Comparison of ENCODE assay signal across 27 mouse cellular contexts in genomic region chr17:30213371-30213770, GRCm38 (mm10).
A peak's percentile ranks its signal among the peaks of the same experiment; 100 is the strongest.
DNase-seq lines count a peak whose midpoint lies in the region; ATAC-seq and TF ChIP-seq lines count a peak whose summit lies in the region.
"Had no signal": no experiment of that assay in that cellular context is flagged by ENCODE, and none has a peak within 500 bp of the region (broad histone marks: within the 10 kb centered on the region; RNA-seq: fewer than 3 reads in every experiment).

No protein-coding gene starts in this region.

- H3K27ac ChIP-seq in hindbrain, embryonic 13.5 days = 0 out of 2 replicates have a peak overlapping the region, but pooled peaks have one; percentile 56
- no peak overlapping the region for H3K27ac ChIP-seq in hindbrain, embryonic 14.5 days
- H3K27ac ChIP-seq in midbrain, embryonic 13.5 days = 0 out of 2 replicates have a peak overlapping the region, but pooled peaks have one; percentile 65
- no peak overlapping the region for H3K27ac ChIP-seq in midbrain, postnatal 0 days (ENCODE audit: low read depth, low read length)
- peak overlapping the region; percentile 37; the same call in 1 of the 2 replicates for H3K27ac ChIP-seq in midbrain, embryonic 15.5 days
- no peak overlapping the region for H3K27ac ChIP-seq in midbrain, embryonic 11.5 days (ENCODE audit: low read depth, low read length)
- no peak overlapping the region for H3K27ac ChIP-seq in MEL (ENCODE audit: control insufficient read depth, low read depth, low read length)
- H3K27ac ChIP-seq in left cerebral cortex, adult 2 months = no peak overlapping the region
- H3K27ac ChIP-seq: embryonic facial prominence, embryonic 13.5 days; embryonic facial prominence, embryonic 15.5 days; forebrain, embryonic 10.5 days; forebrain, embryonic 12.5 days had no signal

- H3K36me3 ChIP-seq in hindbrain, embryonic 13.5 days = peaks cover 60% of the 10 kb centered on the region
- peaks cover 22% of the 10 kb centered on the region for H3K36me3 ChIP-seq in hindbrain, embryonic 14.5 days (replicated peaks; ENCODE audit: control insufficient read depth, insufficient read depth)
- H3K36me3 ChIP-seq in midbrain, embryonic 13.5 days = peaks cover 53% of the 10 kb centered on the region
- H3K36me3 ChIP-seq in midbrain, postnatal 0 days (ENCODE audit: insufficient read depth, low read length) = peaks cover 16% of the 10 kb centered on the region
- peaks cover 8% of the 10 kb centered on the region for H3K36me3 ChIP-seq in midbrain, embryonic 15.5 days (replicated peaks)
- no peaks in the 10 kb centered on the region for H3K36me3 ChIP-seq in midbrain, embryonic 11.5 days (ENCODE audit: control insufficient read depth, insufficient read depth, low read length)
- H3K36me3 ChIP-seq in MEL (ENCODE audit: control insufficient read depth in 1 of 2, insufficient read depth in 2 of 2, low read length in 2 of 2) = peaks cover 0 to 13% of the 10 kb centered on the region in 2 experiments; a peak in 2 of 4 replicates

- no peaks in the 10 kb centered on the region for H3K79me2 ChIP-seq in MEL (ENCODE audit: control insufficient read depth, insufficient read depth, low read length, poor library complexity)

- H3K27me3 ChIP-seq in hindbrain, embryonic 13.5 days = no peaks in the 10 kb centered on the region
- no peaks in the 10 kb centered on the region for H3K27me3 ChIP-seq in hindbrain, embryonic 14.5 days (ENCODE audit: control insufficient read depth, insufficient read depth, low read length)
- H3K27me3 ChIP-seq in midbrain, embryonic 13.5 days = no peaks in the 10 kb centered on the region
- no peaks in the 10 kb centered on the region for H3K27me3 ChIP-seq in midbrain, postnatal 0 days (ENCODE audit: insufficient read depth, low read length)
- H3K27me3 ChIP-seq in midbrain, embryonic 15.5 days (replicated peaks) = no peaks in the 10 kb centered on the region
- H3K27me3 ChIP-seq in midbrain, embryonic 11.5 days (ENCODE audit: control insufficient read depth, insufficient read depth, low read length) = no peaks in the 10 kb centered on the region
- no peaks in the 10 kb centered on the region for H3K27me3 ChIP-seq in MEL (ENCODE audit: control insufficient read depth in 1 of 2, insufficient read depth in 2 of 2, low read length in 2 of 2)
- H3K27me3 ChIP-seq: CH12.LX; embryonic facial prominence, embryonic 13.5 days; embryonic facial prominence, embryonic 15.5 days; forebrain, embryonic 12.5 days; Patski had no signal

- no peak overlapping the region for H3K4me3 ChIP-seq in hindbrain, embryonic 13.5 days
- no peak overlapping the region for H3K4me3 ChIP-seq in hindbrain, embryonic 14.5 days (replicated peaks; ENCODE audit: low read length)
- no peak overlapping the region for H3K4me3 ChIP-seq in midbrain, embryonic 13.5 days (replicated peaks)
- H3K4me3 ChIP-seq in midbrain, postnatal 0 days (ENCODE audit: low read depth, low read length) = no peak overlapping the region
- no peak overlapping the region for H3K4me3 ChIP-seq in midbrain, embryonic 15.5 days
- no peak overlapping the region for H3K4me3 ChIP-seq in midbrain, embryonic 11.5 days (ENCODE audit: low read depth, low read length)
- H3K4me3 ChIP-seq in MEL (ENCODE audit: control insufficient read depth in 1 of 2, insufficient read depth in 1 of 2, low read depth in 2 of 2, low read length in 2 of 2) = no peak overlapping the region
- H3K4me3 ChIP-seq in left cerebral cortex, adult 2 months = no peak overlapping the region
- H3K4me3 ChIP-seq: embryonic facial prominence, embryonic 13.5 days; embryonic facial prominence, embryonic 15.5 days; erythroblast, embryonic 14.5 days; forebrain, embryonic 10.5 days; forebrain, embryonic 12.5 days had no signal

- no peak for TF ChIP-seq POLR2A in MEL (IDR thresholded peaks at IDR 0.05; ENCODE audit: control insufficient read depth in 1 of 2, insufficient read depth in 1 of 2, low read depth in 1 of 2, low read length in 2 of 2, poor library complexity in 1 of 2)

- TF ChIP-seq CTCF in midbrain, postnatal 0 days (IDR thresholded peaks at IDR 0.05) = no peak
- TF ChIP-seq CTCF in MEL (IDR thresholded peaks at IDR 0.05 in 2 of 3, conservative IDR thresholded peaks at IDR 0.05 in 1 of 3; ENCODE audit: control insufficient read depth in 1 of 3, insufficient read depth in 1 of 3, low read depth in 2 of 3, low read length in 3 of 3, poor library complexity in 1 of 3, severe bottlenecking in 1 of 3) = no peak
- no peak for TF ChIP-seq CTCF in left cerebral cortex, adult 2 months (IDR thresholded peaks at IDR 0.05)

- H3K9me3 ChIP-seq in hindbrain, embryonic 13.5 days = no peaks in the 10 kb centered on the region
- no peaks in the 10 kb centered on the region for H3K9me3 ChIP-seq in hindbrain, embryonic 14.5 days (ENCODE audit: control insufficient read depth, low read length)
- H3K9me3 ChIP-seq in midbrain, embryonic 13.5 days = no peaks in the 10 kb centered on the region
- H3K9me3 ChIP-seq in midbrain, postnatal 0 days (ENCODE audit: low read length) = no peaks in the 10 kb centered on the region
- H3K9me3 ChIP-seq in midbrain, embryonic 15.5 days = no peaks in the 10 kb centered on the region
- H3K9me3 ChIP-seq in midbrain, embryonic 11.5 days (ENCODE audit: control insufficient read depth, low read length) = no peaks in the 10 kb centered on the region
- H3K9me3 ChIP-seq in MEL (replicated peaks; ENCODE audit: insufficient read depth, low read length) = no peaks in the 10 kb centered on the region
- H3K9me3 ChIP-seq: embryonic facial prominence, embryonic 13.5 days; embryonic facial prominence, embryonic 15.5 days; forebrain, embryonic 10.5 days; forebrain, embryonic 12.5 days; G1E had no signal

- H3K4me2 ChIP-seq in hindbrain, embryonic 13.5 days = no peak overlapping the region
- H3K4me2 ChIP-seq in hindbrain, embryonic 14.5 days (replicated peaks) = no peak overlapping the region
- H3K4me2 ChIP-seq in midbrain, embryonic 13.5 days (replicated peaks) = no peak overlapping the region
- no peak overlapping the region for H3K4me2 ChIP-seq in midbrain, postnatal 0 days (ENCODE audit: low read depth, low read length, poor library complexity, severe bottlenecking)
- no peak overlapping the region for H3K4me2 ChIP-seq in midbrain, embryonic 15.5 days
- no peak overlapping the region for H3K4me2 ChIP-seq in midbrain, embryonic 11.5 days
- H3K4me2 ChIP-seq: embryonic facial prominence, embryonic 13.5 days; embryonic facial prominence, embryonic 15.5 days; forebrain, embryonic 12.5 days had no signal

- peaks cover 29% of the 10 kb centered on the region for H3K4me1 ChIP-seq in hindbrain, embryonic 13.5 days (replicated peaks)
- 0 out of 2 replicates have a peak, but pooled peaks cover 5% of the 10 kb centered on the region for H3K4me1 ChIP-seq in hindbrain, embryonic 14.5 days (replicated peaks; ENCODE audit: control insufficient read depth, insufficient read depth, low read length)
- H3K4me1 ChIP-seq in midbrain, embryonic 13.5 days (replicated peaks) = peaks cover 23% of the 10 kb centered on the region
- no peaks in the 10 kb centered on the region for H3K4me1 ChIP-seq in midbrain, postnatal 0 days (ENCODE audit: insufficient read depth, low read length)
- peaks cover 11% of the 10 kb centered on the region; the same call in 1 of the 2 replicates for H3K4me1 ChIP-seq in midbrain, embryonic 15.5 days
- H3K4me1 ChIP-seq in midbrain, embryonic 11.5 days (ENCODE audit: control insufficient read depth, insufficient read depth, low read length) = peaks cover 2% of the 10 kb centered on the region; the same call in 1 of the 2 replicates
- peaks cover 3 to 25% of the 10 kb centered on the region in 2 experiments for H3K4me1 ChIP-seq in MEL (ENCODE audit: control insufficient read depth in 1 of 2, insufficient read depth in 2 of 2, low read length in 2 of 2)
- H3K4me1 ChIP-seq: embryonic facial prominence, embryonic 13.5 days; embryonic facial prominence, embryonic 15.5 days had no signal

- TF ChIP-seq RAD21 in MEL (IDR thresholded peaks at IDR 0.05; ENCODE audit: low read depth, low read length) = no peak; the same call in none of the 2 replicates

- no peak for DNase-seq in hindbrain, embryonic 14.5 days (ENCODE audit: low spot score)
- no peak for DNase-seq in midbrain, postnatal 0 days (ENCODE audit: low spot score)
- DNase-seq in midbrain, embryonic 11.5 days (ENCODE audit: low spot score, missing footprints) = no peak
- DNase-seq in MEL (ENCODE audit: low read depth, low spot score) = peak; percentile 67
- no peak for DNase-seq in left cerebral cortex, adult 2 months (ENCODE audit: extremely low spot score in 1 of 2, low spot score in 2 of 2)
- DNase-seq: adrenal gland, adult 8-10 months; adrenal gland, postnatal 14 days; adrenal gland, postnatal 36 days; B cell, adult 2 months; cerebellum, adult 11 months; cerebellum, adult 8-10 months; cerebellum, adult 9-11 months; embryo, embryonic 11 days had no signal

- WGBS in hindbrain, embryonic 13.5 days = 94% methylated on average over 5 of the region's 5 CpGs
- WGBS in hindbrain, embryonic 14.5 days = 92% methylated on average over 5 of the region's 5 CpGs
- 94% methylated on average over 5 of the region's 5 CpGs for WGBS in midbrain, embryonic 13.5 days
- 93% methylated on average over 5 of the region's 5 CpGs for WGBS in midbrain, postnatal 0 days
- 93% methylated on average over 5 of the region's 5 CpGs for WGBS in midbrain, embryonic 15.5 days
- 89% methylated on average over 5 of the region's 5 CpGs for whole genome bisulfite sequencing in midbrain, embryonic 11.5 days

- H3K9ac ChIP-seq in hindbrain, embryonic 13.5 days = no peak overlapping the region
- H3K9ac ChIP-seq in hindbrain, embryonic 14.5 days = no peak overlapping the region
- no peak overlapping the region for H3K9ac ChIP-seq in midbrain, embryonic 13.5 days (replicated peaks)
- no peak overlapping the region for H3K9ac ChIP-seq in midbrain, postnatal 0 days (replicated peaks; ENCODE audit: low read length, poor library complexity, severe bottlenecking)
- no peak overlapping the region for H3K9ac ChIP-seq in midbrain, embryonic 15.5 days
- H3K9ac ChIP-seq in midbrain, embryonic 11.5 days (ENCODE audit: low read length) = no peak overlapping the region
- no peak overlapping the region for H3K9ac ChIP-seq in MEL (ENCODE audit: control insufficient read depth, low read depth, low read length, poor library complexity, severe bottlenecking)
- H3K9ac ChIP-seq: embryonic facial prominence, embryonic 13.5 days; embryonic facial prominence, embryonic 15.5 days; forebrain, embryonic 12.5 days had no signal

- ATAC-seq in hindbrain, embryonic 13.5 days (ENCODE audit: low FRiP score) = no peak
- ATAC-seq in hindbrain, embryonic 14.5 days (ENCODE audit: low FRiP score) = no peak
- ATAC-seq in midbrain, embryonic 13.5 days = no peak
- no peak for ATAC-seq in midbrain, postnatal 0 days (ENCODE audit: low FRiP score)
- no peak for ATAC-seq in midbrain, embryonic 15.5 days (replicated peaks)
- no peak for ATAC-seq in midbrain, embryonic 11.5 days (ENCODE audit: low FRiP score)
- ATAC-seq: activated CD4-positive, CD25-positive, alpha-beta regulatory T cell, adult 4 months; forebrain, embryonic 14.5 days; forebrain, embryonic 16.5 days; Patski had no signal

- intact Hi-C loops in left cerebral cortex, adult 2 months (cut with DNase I) = no loop called here

- TF ChIP-seq EP300 in MEL (IDR thresholded peaks at IDR 0.05; ENCODE audit: low read depth in 1 of 2, low read length in 2 of 2) = 0 out of 4 replicates have a peak, but pooled peaks have one; percentile 27 to 40

TF ChIP-seq in MEL, 35 proteins besides CTCF, POLR2A, EP300 and RAD21 (continues in another document):
- peak; percentile 43; the same call in 1 of the 2 replicates for TF ChIP-seq MAX (IDR thresholded peaks at IDR 0.05; ENCODE audit: low read length)

Comparison
In these comparisons a context has a peak if more than half of its experiments do, and no peak if none do; other contexts are left out.
1. H3K27ac ChIP-seq: peak in hindbrain, embryonic 13.5 days (single experiment), midbrain, embryonic 13.5 days (single experiment) and midbrain, embryonic 15.5 days (single experiment); none in hindbrain, embryonic 14.5 days (single experiment), midbrain, postnatal 0 days (single experiment), midbrain, embryonic 11.5 days (single experiment), MEL (single experiment) and left cerebral cortex, adult 2 months (single experiment).